Mouse (Mus musculus) kidney, adult 8-10 months (tissue): ENCODE data around the gene Mettl23.

Experiments used
- DNase-seq, 2 experiments: peaks; one replicate each; pipeline ENCODE4 v3.0.0; 2022

Mettl23 gene

DNA sequence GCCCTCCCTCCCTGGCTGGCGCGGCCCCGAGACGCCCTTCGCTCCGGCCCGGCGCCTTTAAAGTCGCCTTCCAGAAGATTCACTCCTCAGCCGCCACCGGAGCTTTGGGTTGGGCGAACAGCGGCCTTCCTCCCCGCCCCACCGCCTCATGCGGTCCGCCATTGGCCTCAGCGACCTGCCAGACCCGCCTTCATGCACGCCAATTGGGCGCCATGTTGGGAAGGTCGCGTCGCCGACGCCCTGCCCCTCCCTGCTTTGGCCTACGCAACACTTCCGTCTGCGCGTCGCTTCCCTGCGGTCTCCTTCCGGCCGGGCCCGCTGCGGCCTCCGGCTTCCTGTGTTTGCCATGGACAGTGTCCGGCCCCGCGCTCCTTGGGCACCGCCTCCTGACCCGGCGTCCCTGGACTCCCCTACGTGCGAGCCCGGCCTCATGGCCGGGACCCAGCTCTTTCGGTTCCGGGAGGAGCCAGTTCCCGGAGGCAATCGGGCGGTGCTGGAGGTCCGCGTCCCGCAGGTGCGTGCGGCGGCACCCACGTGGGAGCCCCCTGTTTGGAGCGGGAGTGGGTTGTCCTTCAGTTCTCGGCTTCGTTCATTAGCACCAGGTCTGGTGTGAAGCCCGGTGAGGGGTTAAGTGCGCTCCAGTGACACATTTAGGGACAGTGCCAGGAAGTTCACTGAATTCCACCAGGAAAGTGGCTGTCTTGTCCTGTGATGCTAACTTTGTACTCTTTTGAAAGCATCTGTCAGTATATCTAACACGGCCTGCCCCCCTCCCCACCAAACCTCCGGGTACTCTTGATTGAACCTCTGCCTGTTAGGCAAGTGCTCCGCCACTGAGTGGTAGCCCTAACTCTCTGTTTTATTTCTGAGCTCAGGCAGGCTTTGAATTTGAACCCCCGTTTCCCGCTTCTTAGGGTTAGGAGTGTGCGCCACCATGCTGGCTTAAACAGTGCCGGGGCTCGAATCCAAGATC is at the start of gene Mettl23, which contains the start of gene Jmjd6:
TSS of gene Mettl23 (plus strand) at position 18 of the 973 bp plus-strand sequence.
TSS of gene Jmjd6 (minus strand) at position 189 of the 973 bp plus-strand sequence.
- DNase-seq: peak; percentile 98

DNA sequence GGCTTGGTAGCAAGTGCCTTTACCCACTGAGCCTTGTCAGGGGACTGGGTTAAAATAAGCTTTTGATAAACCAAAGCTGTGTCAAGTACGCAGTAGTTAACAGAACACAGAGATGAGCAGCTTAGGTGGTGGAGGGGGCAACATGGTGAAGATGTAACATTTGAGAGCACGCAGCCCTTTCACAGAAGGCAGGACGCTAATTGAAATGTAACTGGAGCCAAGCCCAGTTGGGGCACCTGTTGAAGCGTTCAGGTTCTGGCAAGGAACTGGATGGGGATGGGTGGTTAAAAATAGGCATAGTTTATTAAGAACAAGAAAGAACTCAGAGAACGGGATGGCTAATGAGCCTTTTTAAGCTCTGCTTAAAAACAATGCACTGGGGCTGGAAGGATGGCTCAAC is 43.7 kb upstream of the Mettl23 start:
- no peak for DNase-seq

DNA sequence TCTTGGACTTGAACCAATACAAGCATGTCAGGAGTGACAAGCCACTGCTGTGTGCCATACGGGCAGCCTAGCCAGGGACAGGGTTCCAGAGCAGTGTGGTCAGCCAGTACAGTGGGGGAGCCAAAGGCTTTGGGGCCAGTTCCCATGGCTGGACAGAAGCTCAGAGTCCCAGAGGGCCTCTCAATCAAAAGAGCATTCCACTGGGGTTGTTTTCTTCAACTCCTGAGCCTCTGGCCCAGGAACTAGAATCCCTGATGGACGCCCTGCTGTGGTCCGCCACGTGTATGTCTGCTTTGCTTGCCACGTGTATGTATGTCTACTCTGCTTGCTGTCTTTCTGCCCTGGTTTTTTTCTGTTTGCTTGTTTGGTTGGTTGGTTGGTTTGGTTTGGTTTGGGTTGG is 42.0 kb upstream of the Mettl23 start:
- DNase-seq: no peak

DNA sequence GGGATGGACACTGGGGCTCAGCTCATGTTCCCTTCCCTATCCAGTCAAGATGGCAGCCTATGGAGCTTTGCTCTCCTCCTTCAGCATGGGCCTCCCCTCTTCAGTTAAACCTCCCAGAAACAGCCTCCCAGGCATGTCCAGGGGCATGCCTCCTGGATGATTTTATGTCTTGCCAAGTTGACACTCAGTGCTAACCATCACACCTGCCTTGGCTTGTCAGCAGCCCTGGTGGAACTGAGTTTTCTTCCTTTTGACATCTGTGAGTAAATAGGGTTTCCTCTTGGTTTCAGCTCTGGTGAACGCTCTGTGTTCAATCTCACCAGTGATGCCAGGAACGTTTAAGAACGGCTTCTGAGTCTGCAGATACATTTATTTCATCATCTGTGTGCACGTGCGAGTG is 40.4 kb upstream of the Mettl23 start:
- no peak for DNase-seq

DNA sequence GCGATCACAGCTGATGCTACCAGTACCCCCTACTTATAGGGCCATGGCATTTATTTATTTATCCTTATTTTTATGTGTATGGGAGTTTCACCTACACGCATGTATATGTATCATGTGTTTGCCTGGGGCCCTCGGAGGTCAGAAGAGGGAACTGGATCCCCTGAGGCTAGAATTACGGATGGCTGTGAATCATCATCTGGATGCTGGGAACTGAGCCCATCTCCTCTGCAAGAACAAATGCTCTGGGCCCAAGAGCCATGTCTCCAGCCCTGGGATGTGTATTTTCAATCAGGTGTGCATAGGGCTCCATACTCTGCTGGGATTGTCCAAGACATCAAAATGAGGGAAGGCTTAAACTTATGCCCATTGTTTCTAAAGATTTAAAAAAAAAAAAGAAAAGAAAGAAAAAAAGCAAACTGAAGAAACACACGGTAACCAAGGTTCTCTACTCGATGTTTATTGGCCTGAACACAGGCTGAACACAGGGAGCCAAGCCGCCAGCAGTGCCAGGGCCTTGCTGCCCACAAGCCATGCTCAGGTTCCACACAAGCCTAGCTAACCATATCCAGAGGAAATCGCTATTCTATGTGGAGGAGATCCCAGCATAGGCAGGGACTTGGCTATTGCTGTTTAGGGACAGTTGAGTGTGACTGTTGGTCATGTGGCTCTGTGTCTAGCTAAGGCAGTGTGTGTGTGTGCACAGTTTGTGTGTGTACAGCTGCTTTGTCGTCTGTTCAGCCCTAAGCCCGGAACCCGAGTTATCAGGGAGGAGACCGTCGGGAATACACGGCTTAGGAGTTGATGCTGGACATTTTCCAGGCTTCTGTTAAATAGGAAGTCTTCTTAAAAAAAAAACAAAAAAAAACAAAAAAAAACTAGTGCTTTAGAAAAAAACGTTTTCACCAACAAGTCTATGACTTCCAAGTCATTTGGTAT is 36.7 kb upstream of the Mettl23 start:
- DNase-seq: no peak

DNA sequence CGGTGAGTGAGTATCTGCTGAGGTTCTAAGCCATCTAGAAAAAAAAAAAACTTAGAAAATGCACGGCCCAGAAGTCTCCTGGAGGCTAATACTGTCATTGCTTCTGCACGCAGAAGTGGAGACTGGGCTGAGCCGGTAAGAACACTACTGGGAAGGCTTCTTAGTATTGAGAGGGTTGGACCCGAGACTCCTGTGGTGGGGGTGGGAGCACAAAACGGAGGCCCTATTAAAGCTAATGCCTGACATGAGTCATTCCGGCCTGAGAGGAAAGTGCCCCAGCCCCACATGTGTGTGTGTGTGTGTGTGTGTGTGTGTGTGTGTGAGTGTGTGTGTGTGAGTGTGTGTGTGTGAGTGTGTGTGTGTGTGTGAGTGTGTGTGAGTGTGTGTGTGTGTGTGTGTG is 36.0 kb upstream of the Mettl23 start:
- no peak for DNase-seq

DNA sequence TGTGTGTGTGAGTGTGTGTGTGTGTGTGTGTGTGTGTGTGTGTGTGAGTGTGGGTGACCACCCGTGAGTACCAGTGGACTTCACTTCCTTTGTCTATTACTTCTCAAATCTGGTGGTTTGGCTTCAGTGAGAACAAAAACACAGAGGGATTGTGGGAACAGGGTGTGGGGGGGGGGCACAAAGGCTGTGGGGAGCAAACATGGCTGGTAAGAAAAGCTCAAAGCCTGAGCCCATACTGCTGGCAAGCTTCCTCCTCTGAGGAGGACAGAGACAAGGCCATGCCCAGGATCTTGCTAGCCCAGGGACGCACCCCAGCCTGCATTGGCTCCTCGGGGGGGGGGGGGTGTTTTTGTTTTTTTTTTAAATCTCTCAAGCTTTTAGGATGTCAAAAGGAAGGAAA is 35.6 kb upstream of the Mettl23 start:
- no peak for DNase-seq

DNA sequence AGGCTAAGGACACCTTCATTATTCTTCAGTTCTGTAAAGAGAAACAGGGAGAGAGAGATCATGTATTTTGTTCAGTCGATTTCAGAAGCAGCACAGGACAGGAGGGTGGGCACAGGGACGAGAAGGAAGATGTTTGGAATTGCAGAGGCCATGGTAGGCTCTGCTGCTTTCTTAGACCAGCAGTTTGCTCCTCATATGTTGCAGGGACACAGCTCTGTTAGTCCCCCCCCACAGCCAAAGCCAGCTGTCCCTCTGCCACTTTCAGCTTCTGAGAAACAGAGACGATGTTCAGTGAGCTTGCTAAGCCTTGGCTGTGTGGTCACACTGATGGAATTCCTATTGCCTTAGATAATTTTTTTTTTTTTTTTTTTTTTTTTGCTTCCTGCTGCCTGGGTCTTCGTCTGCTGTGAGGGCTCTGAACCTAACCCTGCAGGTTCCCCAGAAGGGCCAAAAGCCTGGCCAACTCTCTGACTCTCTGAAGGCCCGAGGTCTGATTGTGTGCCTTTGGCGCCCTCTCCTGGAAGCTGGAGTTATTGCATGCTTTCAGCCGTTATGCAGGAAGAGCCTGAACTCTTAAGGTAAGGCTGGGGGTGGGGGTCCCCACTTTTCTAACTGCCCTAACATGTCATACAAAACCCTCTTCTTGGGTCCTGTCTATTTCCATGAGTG is 35.0 kb upstream of the Mettl23 start:
- peak; percentile 82 to 90 for DNase-seq

DNA sequence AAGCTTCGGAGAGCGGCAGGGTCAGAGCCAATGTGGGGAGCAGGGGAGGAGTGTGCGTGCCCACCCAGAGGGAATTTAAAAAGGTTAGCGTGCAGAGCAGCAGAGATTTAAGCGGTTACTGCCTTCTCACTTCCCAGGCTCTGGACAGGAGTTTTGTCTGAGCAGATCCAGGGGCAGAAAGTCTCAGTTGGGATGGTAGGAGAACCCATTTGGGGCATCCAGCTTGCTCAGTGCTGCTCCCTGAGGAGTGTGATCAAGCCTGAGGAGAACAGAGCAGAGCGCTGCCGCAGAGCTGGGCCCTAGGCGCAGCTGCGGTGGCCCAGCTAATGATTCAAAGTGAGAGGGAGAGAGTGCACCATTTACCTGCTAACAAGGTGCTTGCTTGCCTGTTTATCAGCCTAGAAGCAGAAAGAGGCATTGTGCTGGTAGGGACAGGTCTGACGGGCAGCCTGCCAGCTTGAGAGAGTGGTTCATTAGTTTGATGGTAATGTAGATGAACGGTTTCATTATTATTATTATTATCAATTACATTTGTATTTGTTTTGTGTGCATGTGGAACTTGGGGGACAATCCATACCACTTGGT is 34.2 kb upstream of the Mettl23 start:
- no peak for DNase-seq

DNA sequence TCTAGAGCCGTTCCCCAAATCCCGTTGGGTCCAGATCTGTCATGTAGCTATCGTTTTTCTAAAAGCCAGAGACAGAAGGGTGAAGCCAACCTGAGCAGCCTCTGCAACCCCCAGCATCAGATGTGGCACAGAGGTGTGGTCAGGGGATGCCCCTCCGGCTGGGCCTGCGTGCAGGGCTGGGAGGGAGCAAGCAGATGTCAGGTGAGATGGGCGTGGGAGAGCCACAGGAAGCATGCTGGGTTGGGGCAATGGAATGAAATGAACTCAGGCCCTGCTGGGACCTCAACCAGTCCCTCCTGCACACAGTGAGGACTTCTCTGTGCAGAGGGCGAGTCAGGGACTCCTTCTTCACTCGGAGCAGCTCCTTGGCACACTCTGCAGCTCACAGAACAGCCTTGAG is 33.6 kb upstream of the Mettl23 start:
- no peak for DNase-seq

DNA sequence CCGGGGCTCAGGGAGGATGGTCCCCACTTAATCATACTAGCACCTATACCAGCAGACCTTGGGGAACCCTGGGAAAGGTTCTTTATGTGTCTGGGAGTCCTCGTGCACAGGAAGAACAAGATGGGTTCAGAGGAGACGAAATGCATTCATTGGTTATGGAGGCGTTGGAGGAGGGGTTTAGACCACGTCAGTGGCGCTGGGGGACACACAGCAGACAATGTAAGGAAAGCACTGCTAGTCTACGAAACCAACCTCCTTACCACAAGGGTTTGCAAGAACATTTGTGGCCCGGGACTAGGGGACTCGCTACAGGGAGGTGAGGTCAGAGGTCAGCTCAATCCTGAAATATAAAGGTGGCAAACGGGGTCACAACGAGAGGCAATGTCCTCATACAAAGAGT is 32.5 kb upstream of the Mettl23 start:
- no peak for DNase-seq

DNA sequence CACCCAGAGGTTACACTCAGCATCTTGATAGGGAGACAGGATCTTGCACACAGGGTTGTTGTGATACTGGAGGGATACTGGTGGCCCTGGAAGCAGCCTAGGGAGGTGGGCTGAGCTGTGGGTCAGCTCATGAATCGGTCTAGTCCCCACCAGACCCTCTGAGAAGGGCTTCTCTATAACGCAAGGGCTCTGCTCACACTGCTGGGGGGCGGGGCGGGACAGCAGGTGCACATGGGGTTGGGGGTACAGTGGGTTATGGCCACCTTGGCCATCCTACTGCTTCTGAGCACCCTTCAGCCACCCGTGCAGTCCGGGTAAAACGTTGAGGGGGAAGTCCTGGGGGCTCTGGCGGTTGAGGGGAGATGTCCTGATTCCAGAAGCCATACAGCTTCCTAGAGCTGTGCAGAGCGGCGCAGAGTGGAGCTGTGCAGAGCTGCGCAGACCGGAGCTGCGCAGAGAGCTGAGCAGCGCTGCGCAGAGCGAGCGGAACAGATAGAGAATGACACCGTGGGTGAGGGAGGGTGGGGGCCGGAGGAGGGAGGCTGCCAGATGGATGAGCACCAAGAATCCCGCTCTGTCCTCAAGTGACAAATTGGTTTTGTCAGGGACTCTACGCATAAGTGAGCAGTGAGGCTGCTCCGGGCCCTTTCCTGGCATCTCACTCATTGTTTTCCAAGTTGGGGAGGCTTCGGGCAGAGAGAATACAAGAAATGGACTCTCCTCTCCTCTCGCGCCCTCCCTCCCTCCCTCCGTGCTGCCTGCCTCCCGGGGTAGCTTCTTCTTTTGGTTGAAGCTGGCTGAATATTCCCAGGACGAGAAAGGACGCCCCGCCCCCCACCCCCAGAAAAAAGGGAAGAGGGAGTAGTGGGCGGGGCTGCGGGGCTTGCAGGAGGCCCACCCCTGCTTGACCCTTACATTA is 31.8 kb upstream of the Mettl23 start:
- no peak for DNase-seq

DNA sequence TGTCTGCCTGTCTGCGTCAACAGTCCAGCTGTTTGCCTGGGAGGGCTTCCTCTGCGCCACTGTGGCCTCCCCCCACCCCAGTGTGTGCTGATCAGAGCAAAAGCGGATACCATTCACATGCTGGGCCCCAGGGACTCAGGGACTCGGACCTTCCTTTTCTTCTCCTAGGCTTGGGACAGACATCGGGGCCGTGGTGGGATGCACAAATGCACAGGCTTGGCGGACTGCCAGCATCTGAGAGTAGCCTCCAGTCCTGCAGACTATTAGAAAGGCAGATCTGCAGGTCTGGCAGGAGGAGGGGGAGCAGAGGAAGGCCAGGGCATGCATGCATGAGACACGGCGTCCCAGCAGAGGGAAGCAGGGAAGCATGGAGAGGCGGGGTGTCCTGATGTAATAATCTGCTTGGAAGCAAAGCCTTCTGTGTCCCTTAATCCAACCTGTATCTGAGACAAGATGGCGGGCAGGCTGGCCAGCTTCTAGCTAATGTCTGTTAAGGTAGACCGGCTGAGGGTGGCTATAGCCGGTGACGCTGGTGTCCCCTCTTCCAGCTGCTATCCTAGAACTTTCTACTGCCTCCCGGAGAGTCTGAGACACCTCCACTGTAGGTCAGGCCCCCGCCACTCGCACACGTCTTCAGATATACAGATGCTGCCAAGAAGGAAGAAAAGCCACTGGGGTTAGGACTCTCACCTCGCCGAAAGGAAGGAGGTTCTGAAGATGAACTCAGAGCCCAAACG is 30.1 kb upstream of the Mettl23 start:
- no peak for DNase-seq

DNA sequence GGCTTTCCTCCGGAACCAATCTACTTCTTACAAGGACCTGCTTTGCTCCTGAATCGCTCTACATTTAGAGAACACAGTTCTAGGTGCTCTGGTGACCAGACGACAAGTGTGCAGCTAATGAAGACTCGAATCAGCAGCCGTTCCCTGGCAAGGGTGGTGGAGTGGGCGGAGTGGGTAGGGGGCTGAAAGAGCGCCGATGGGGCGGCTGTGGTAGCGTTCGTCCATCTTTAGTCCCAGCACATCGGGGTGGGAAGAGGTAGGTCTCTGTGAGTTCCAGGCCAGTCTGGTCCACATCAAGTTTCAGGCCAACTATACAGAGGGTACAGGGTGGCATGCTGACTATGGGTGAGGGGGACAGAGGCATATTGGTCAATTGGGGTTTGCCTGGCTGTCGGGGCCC is 29.5 kb upstream of the Mettl23 start:
- no peak for DNase-seq

DNA sequence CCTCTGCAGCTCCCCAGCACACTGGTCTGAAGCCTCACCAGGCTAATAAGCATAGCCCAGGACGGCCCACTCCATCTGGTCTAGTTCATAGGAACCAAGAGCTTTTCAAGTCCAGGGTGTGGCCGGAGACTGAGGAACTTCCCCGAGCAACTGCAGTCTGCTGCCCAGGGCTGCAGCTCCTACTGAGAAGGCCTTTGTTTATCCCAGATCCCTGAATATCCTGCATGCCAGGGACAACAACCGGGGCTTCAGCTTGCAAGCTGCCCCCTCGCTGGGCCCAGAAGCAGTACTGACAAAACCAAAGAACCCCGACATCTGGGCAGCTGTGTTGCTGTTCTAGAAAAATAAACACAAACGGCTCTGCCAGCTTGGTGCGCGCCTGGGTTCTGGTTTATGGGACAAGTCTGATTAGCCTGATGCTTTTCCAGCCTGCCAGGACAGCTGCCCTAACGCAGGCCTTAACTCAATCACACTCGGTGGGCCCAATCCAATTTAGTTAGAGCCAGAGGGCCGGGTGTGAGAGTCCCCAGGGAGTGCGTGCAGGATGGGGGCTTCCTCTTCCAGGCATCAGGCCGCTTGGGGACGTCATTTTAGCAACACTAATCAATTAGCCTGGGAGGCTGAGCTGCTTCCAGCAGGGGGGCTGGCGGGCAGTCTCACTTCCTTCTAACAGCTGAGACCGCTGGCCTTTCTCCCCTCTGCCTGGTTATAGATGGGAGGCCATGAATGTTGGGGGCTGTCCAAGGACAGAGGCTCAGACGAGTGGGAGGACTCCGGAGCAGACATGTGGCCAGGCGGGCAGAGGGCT is 28.8 kb upstream of the Mettl23 start:
- peak; percentile 49 to 54 for DNase-seq

DNA sequence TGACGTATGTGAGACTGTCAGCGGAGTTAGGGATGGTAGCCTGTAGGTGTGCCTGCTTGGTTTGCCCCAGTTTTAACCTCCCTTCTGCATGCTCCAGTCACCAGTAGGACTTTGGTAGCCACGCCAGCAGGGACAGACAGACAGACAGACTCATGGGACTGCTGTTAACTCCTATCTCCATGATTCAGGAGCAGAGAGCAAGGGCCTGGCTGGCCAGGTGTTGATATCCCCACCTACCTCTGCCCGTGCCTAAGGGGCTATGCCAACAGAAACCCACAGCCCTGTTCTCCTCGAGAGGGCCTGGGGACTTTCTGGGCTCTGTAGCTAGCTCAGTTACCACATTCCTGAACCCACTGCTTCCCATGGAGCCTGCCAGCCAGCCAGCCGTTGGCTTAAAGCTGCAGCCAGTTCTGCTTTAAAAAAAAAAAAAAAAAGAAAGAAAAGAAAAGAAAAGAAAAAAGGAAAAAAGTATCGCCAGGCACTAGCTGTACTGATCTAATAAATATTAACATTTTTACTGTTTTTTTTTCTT is 28.1 kb upstream of the Mettl23 start:
- DNase-seq: no peak

DNA sequence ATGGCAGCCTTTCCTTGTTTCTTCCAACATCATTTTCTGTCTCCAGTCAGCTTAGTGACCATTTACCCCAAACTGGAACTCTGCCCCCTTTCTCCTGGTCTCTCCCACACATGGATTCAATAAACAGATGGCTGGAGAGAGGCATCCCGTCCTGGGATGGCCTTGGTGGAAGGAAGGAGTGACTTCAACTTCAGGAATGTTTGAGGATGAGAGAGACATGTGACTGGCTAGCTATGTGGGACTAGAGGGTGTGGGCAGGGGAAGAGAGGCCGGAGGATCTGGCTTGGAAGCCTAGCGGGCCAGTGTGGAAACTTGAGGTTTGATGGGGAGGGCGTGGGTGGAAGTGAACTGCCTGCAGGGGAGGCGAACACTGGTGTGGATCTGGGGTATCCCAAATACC is 26.3 kb upstream of the Mettl23 start:
- no peak for DNase-seq

DNA sequence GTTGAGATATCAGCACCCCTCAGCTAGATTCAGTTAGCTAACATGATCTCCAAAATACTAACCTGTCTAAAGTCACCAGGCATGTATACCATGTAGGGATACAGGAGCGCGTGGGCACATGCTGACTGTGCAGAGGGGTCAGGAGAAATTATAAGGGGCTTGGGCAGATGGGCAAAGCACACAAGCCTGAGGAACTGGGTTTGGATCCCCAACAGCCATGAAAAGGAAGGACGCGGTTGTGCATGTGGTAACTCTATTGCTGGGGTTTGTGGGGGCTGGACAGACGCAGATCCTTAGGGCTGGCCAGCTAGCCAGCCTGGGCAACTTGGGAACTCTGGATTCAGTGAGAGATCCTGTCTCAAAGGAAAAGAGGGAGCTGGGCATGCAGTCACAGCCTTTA is 25.5 kb upstream of the Mettl23 start:
- DNase-seq: no peak

DNA sequence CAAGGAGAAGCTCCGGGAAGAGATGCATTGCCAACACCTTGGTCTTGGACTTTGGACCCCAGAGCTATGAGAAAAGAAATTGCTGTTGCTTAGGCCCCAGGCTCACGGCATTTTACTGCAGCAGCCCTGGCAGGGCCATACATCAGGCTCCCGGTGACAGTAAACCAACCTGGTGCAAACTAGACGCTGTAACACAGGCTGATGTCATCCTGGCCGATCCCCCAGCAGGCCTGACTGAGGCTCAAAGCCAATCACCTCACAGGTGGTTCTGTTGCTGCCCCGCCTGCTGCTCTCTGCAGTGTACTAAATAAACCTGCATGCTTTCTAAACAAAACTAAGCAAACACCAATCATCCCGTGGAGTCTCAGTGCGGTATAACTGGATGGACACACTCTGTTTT is 24.4 kb upstream of the Mettl23 start:
- no peak for DNase-seq
